Mouse (Mus musculus) embryonic facial prominence, embryonic 11.5 days (tissue): ENCODE data around the gene Fam170b. TPM values are rescaled to one million over a fixed set of nuclear protein-coding genes. Genes with fewer than 3 reads are reported as not detected.

ENCODE experiments used
- ATAC-seq: fragments of 200-750 bp; cut with Nextera tagmentation; replicated peaks from 2 replicates; pipeline ENCODE4 v1.8.0; 2017; ENCODE audit warnings: low read depth; ENCODE audit not compliant: insufficient number of reproducible peaks, low FRiP score, low TSS enrichment
- DNase-seq: peaks from one replicate; pipeline ENCODE4 v3.0.0-alpha.2; 2015; ENCODE audit warnings: low spot score
- H3K27ac ChIP-seq: fragments of 300-500 bp; sonication (generic); replicated peaks from 2 replicates; pipeline ENCODE4 v1.5.1; 2014; ENCODE audit warnings: mild to moderate bottlenecking, low read depth, low read length, control low read depth
- H3K27me3 ChIP-seq: fragments of 300-500 bp; sonication (generic); 2 replicates; pipeline ENCODE4 v1.6.1; 2014; ENCODE audit warnings: mild to moderate bottlenecking, low read length, moderate library complexity, mixed read lengths; ENCODE audit not compliant: control insufficient read depth, insufficient read depth
- H3K36me3 ChIP-seq: fragments of 300-500 bp; sonication (generic); replicated peaks from 2 replicates; pipeline ENCODE4 v1.6.1; 2014; ENCODE audit warnings: low read depth, mild to moderate bottlenecking, low read length, moderate library complexity, mixed read lengths; ENCODE audit not compliant: control insufficient read depth, insufficient read depth
- H3K4me1 ChIP-seq: fragments of 300-500 bp; sonication (generic); 2 replicates; pipeline ENCODE4 v1.6.1; 2014; ENCODE audit warnings: low read length, mixed read lengths; ENCODE audit not compliant: control insufficient read depth, insufficient read depth
- H3K4me2 ChIP-seq: fragments of 300-500 bp; sonication (generic); 2 replicates; pipeline ENCODE4 v1.6.1; 2014; ENCODE audit warnings: low read depth, mild to moderate bottlenecking, control low read depth, low read length, moderate library complexity
- H3K4me3 ChIP-seq: fragments of 300-500 bp; sonication (generic); 2 replicates; pipeline ENCODE4 v1.5.1; 2014; ENCODE audit warnings: low read depth, low read length, control low read depth
- H3K9ac ChIP-seq: fragments of 300-500 bp; sonication (generic); replicated peaks from 2 replicates; pipeline ENCODE4 v1.6.1; 2014; ENCODE audit warnings: mild to moderate bottlenecking, control low read depth, low read length
- H3K9me3 ChIP-seq: fragments of 300-500 bp; sonication (generic); replicated peaks from 2 replicates; pipeline ENCODE4 v1.6.1; 2016; ENCODE audit warnings: mild to moderate bottlenecking, low read length, inconsistent platforms, mixed read lengths; ENCODE audit not compliant: control insufficient read depth
- WGBS: fragments of 180-500 bp; shearing (Covaris S2); extraction: QIAGEN DNeasy Blood & Tissue Kit; methylation state at CpG from one replicate; pipeline ENCODE4 v1.1.7; 2014; 5-methylcytosine and 5-hydroxymethylcytosine counted together
- polyA plus RNA-seq: library from polyadenylated mRNA; unstranded; fragments of >200 nt; fragmentation: Nextera tagmentation; extraction: Ambion mirVana; gene quantifications from 2 replicates; pipeline ENCODE4 v1.2.1, GENCODE M21; 2014

Fam170b gene
- polyA plus RNA-seq, 1 experiment from 2014 or later, result not detected

DNA sequence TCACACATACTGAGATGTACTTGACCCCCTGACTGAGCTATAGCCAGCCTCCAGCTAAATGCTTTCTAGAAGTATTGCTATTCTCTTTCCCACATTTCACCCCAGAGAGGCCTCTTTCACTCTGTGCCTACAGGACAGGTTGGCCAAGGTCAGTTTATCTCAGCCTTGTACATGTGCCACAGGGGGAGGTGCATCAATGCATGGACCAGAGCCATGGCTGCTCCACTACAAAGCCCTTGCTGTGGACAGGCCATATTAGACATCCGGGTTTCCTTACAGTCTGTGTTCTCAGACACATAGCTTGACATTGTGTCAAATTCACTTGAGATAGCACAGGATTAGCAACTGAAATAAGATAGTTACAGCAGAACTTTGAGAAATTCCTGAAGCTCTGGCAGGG is 47.9 kb downstream of the Fam170b start:
- Histone ChIP-seq H3K4me1 (no peaks in the 10 kb centered on the region), H3K4me3 (no peak overlapping the region), H3K27ac (no peak overlapping the region), H3K9ac (no peak overlapping the region), H3K9me3 (no peaks in the 10 kb centered on the region), H3K36me3 (no peaks in the 10 kb centered on the region), H3K27me3 (no peaks in the 10 kb centered on the region), H3K4me2 (no peak overlapping the region)
- DNase-seq (no peak), ATAC-seq (no peak)
- WGBS, result 85% methylated on average over 1 of the region's 1 CpGs

Other genes with a start within 250 kb of the Fam170b start
- gene Prrxl1, start 234.6 kb upstream of the Fam170b start, polyA plus RNA-seq, result 7.6 and 9.6 TPM in 2 replicates
- 0.04 TPM in 1 of 2 replicates, not detected in the other for gene 3425401B19Rik, start 148.7 kb upstream of the Fam170b start, polyA plus RNA-seq
- 0.41 and 0.71 TPM in 2 replicates for gene Tmem273, start 48.0 kb upstream of the Fam170b start, polyA plus RNA-seq
- gene Vstm4, start 22.8 kb downstream of the Fam170b start, polyA plus RNA-seq, result 4.2 and 5.1 TPM in 2 replicates
- gene Lrrc18, start 157.4 kb downstream of the Fam170b start, polyA plus RNA-seq, result 0.26 and 0.88 TPM in 2 replicates